Mouse (Mus musculus): ENCODE results near the gene Ulk2. TPM values are rescaled to one million over a fixed set of nuclear protein-coding genes. Genes with fewer than 3 reads are reported as not detected.

The Ulk2 gene
- total RNA-seq, 2 experiments from 2014 or later = 70.9 to 84.4 TPM

DNA sequence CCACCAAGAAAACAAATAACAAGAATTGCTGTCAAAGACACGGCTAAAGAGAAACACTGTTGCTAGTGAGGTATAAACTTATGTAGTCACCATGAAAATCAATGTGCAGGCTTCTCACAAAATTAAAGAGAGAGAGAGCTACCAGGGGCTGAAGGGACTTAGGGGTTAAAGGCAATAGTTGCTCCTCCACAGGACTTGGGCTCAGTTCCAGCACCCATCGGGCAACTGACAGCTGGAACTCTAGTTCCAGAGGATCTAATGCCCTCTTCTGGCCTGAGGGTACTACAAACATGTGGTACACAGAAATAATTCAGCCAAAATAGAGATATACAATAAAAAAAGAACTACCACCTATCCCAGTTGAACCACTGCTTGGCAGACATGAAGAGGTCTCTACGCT, 107.7 kb downstream of the Ulk2 start:
- Histone ChIP-seq H3K4me3 (no peak overlapping the region), H3K27ac (no peak overlapping the region)
- TF ChIP-seq CTCF (IDR thresholded peaks at IDR 0.05) = no peak
- no peak for DNase-seq
- intact Hi-C loops (cut with DNase I) = no loop called here

DNA sequence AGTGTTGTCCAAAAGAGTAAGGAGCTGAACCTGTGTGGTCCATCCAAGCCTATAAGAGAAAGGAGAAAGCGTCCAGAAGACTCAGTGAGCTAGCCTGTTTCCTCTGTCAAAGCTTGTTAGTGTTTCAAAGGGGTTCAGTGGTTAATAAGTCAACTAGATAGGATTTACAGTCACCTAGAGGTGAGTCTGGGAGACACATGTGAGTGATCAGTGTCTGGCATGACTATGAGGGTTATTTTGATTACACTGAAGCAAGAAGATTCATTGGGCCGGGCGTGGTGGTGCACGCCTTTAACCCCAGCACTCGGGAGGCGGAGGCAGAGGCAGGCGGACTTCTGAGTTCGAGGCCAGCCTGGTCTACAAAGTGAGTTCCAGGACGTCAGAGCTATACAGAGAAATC, 109.1 kb downstream of the Ulk2 start:
- Histone ChIP-seq H3K4me3 (no peak overlapping the region), H3K27ac (no peak overlapping the region)
- TF ChIP-seq CTCF (IDR thresholded peaks at IDR 0.05) = no peak
- intact Hi-C loops (cut with DNase I) = no loop called here
- no peak for DNase-seq

DNA sequence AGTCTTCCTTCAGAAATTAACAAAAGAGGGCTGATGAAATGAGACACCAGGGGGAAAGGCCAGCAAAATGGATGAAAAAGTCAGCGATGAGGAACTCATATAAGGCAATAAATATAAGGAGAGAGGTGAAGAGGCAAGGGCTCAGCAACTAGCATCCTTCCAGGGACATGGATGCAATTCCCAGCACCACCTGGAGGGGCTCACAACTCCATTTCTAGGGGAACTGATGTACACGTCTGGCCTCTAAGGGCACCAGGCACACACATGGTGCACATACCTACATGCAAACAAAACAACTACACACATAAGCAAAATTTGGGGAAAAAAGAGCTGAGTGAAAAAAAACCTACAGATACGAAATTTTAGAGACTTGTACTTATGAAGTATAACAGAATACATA, 110.4 kb downstream of the Ulk2 start:
- TF ChIP-seq CTCF (IDR thresholded peaks at IDR 0.05) = no peak
- no peak overlapping the region for H3K4me3 ChIP-seq

DNA sequence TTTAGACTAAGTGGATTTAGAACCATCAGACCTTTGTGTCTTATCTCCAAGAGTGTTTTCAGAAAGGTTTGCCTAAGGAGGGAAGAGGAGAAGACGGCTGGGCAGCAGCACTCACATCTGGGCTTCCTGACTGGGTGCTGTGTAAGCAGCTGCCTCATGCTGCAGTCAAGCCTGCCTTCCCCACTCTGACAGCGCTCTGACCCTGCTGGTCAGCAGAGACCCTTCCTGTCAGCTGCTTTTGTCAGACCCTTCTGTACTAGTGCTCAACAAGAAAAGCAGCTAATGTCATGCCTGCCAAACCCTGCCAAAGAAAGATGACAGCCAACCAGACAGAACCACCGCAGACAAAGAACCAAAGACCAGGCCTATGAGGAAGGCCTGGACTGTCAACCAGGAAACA, 111.1 kb downstream of the Ulk2 start:
- TF ChIP-seq CTCF (IDR thresholded peaks at IDR 0.05) = no peak
- intact Hi-C loops (cut with DNase I) = no loop called here
- Histone ChIP-seq H3K4me3 (no peak overlapping the region), H3K27ac (no peak overlapping the region)
- DNase-seq = no peak

More for the DNA sequence above, 110.4 kb downstream of the Ulk2 start:
- DNase-seq = no peak
- no peak overlapping the region for H3K27ac ChIP-seq
- intact Hi-C loops (cut with DNase I) = no loop called here

DNA sequence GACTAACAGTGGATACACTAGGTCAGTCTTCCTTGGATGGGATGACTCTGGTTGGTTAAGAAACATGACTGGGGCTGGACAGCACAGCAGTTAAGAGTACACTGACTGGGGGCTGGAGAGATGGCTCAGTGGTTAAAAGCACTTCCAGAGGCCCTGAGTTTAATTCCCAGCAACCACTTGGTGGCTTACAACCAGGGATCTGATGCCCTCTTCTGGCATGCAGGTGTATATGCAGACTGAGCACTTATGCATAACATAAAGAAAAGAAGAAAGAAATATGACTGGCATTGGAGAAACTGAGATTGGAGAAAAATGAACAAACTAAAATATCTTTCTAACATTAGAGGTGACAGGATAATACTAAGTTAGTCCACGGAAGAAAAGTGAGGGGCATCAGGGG, 114.4 kb downstream of the Ulk2 start:
- Histone ChIP-seq H3K27ac (no peak overlapping the region), H3K4me3 (no peak overlapping the region)
- DNase-seq = no peak
- intact Hi-C loops (cut with DNase I) = no loop called here
- TF ChIP-seq CTCF (IDR thresholded peaks at IDR 0.05) = peak; percentile 9; the same call in 1 of the 2 replicates

DNA sequence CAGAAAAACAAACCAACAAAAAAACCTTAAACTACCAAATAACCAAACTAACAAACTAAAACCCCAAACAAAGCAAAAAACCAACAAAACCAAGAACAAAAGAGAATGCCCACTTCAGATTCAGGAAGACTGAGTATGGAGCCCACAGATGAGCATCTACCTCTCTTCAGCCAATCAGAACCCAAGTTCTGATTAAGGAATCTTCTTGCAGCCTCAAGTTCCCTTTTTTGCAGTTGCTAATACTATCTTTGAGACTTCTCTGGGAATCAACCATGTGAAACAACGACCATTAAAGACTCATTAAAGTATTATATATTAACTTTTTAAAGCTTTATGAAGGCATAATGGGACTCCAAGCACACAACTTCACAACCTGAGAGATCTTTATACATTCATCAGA, 117.6 kb downstream of the Ulk2 start:
- no peak for DNase-seq
- no peak for TF ChIP-seq CTCF (IDR thresholded peaks at IDR 0.05)
- Histone ChIP-seq H3K4me3 (no peak overlapping the region), H3K27ac (no peak overlapping the region)
- intact Hi-C loops (cut with DNase I) = no loop called here

DNA sequence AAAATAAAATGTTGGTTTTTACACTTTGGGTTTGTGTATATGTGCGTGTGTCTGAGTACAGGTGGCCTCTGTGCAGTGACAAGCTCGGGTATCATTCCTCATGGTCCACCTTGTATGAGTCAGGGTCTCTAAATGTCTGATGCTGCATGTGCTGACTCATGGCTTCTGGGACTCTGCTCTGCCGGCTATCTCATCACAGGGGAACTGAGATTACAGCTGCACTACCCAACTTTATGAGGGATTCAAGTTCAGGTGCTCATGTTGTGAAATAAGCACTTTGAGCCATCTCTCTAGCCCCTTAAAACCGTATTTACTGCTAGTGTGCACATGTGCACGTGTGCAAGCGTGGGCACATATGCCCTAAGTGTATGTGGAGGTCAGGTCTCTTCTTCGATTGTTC, 122.2 kb downstream of the Ulk2 start:
- Histone ChIP-seq H3K27ac (no peak overlapping the region), H3K4me3 (no peak overlapping the region)
- no peak for DNase-seq
- intact Hi-C loops (cut with DNase I) = no loop called here
- TF ChIP-seq CTCF (IDR thresholded peaks at IDR 0.05) = no peak

DNA sequence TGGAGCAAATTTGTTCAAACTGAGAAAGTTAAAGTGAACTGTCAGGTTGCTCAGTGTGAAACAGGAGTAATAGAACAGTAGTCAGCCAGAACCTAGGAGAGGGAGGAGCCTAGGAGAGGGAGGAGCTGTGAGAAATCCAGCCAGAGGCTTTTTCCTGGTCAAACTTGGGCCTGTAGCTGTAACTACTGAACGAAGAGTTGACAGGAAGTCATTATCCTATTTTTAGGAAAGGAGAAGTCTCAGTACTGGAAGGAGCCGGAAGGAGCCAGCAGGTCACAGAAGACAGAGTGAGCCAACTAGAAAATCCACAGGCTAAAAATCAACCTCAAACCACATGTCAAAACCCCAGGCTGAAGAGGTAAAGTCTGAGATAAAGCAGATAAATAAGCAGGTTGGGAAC, 126.8 kb downstream of the Ulk2 start:
- no peak for TF ChIP-seq CTCF (IDR thresholded peaks at IDR 0.05)
- no peak overlapping the region for H3K4me3 ChIP-seq
- DNase-seq = no peak
- H3K27ac ChIP-seq = peak overlapping the region; percentile 60
- intact Hi-C loops (cut with DNase I) = no loop called here

Other genes starting within 250 kb of the Ulk2 start
- gene Grap, start 201.8 kb downstream of the Ulk2 start, total RNA-seq (2021) = 1 to 10 TPM; 3.2 to 3.3 TPM
- gene Fam83g, start 171.0 kb downstream of the Ulk2 start, total RNA-seq (2021) = under 1 TPM; 0.28 to 0.33 TPM
- gene Slc5a10, start 134.2 kb downstream of the Ulk2 start, total RNA-seq (2021) = not detected
- 1 to 10 TPM; 4.4 to 4.5 TPM for gene Prpsap2, start 93.0 kb downstream of the Ulk2 start, total RNA-seq (2021)
- gene Akap10, start 75.2 kb upstream of the Ulk2 start, total RNA-seq (2021) = 10 to 100 TPM in 1 of 2 experiments, 1 to 10 TPM in 1; 9.9 to 11.3 TPM
- gene Specc1, start 101.7 kb upstream of the Ulk2 start, total RNA-seq (2021) = 1 to 10 TPM; 1.5 to 2.3 TPM

Data from gastrocnemius, adult 2 months (tissue).